Mouse (Mus musculus): ENCODE data around the gene Gpha2.

DNA sequence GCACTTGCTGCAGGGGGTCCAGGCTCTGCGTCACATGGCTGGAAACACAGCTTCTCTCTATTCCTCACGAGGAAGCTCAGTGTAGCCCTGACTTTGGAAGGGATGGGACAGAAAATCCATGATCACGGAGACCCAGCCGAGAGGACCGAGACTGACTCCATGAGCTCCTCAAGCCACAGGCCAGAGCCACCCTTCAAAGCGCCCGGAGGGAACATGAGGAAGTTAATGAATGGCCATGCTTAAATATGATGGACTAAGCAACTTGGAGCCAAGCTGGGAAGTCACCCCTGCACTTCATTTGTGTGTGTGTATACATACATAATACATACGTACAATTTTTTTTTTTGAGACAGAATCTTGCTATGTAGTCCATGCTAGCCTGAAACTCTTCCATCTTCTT is 45.0 kb downstream of the Gpha2 start:
- TF ChIP-seq POLR2A (IDR thresholded peaks at IDR 0.05; ENCODE audit: borderline replicate concordance, control insufficient read depth, low read depth, low read length) (no peak), CTCF (IDR thresholded peaks at IDR 0.05; ENCODE audit: control insufficient read depth, insufficient read depth, low read length) (no peak)
